Mouse (Mus musculus) lung, postnatal 36 days (tissue): Measurements from ENCODE around the gene Gm10128.
"Not testable (repeated sequence)": the region's sequence is repeated elsewhere in the genome, so short reads cannot be mapped to it uniquely, and the experiment has no call there.

Source experiments
- DNase-seq: peaks from one replicate; pipeline ENCODE4 v3.0.0; 2022; ENCODE audit warnings: mixed read lengths

Gene Gm10128

DNA sequence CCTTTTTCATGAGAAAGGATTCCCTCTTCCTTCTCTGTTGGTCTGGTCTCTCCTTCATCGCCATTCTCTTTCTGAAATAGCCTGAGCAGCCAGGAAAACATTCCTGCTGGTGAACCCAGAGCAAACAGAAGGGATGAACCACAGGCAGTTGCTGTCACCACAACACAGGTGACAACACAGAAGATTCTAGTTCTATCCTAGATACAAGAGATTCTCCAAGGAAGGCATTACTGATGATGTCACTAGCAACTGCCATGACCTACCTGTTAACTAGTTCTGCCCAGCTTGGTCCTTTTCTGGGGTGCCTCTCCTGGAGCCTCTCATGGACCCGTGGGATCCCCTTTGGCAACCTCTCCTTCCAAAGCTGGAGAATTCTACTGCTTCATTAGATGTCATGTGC lies at the start of gene Gm10128:
Gene Gm10128 (minus strand): TSS at position 101 of the 400 bp plus-strand sequence.
- DNase-seq = not testable (repeated sequence)

DNA sequence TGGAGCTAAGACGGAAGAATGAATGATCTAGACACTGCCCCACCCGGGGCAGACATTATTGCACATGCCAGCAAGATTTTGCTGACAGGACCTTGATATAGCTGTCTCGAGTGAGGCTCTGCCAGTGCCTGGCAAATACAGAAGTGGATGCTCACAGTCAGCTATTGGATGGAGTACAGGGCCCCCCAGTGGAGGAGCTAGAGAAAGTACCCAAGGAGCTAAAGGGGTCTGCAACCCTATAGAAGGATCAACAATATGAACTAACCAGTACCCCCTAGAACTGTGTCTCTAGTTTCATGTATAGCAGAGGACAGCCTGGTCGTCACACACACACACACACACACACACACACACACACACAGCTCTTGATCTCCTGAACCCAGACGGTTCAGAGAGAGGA lies 37.4 kb upstream of the Gm10128 start:
- not testable (repeated sequence) for DNase-seq

DNA sequence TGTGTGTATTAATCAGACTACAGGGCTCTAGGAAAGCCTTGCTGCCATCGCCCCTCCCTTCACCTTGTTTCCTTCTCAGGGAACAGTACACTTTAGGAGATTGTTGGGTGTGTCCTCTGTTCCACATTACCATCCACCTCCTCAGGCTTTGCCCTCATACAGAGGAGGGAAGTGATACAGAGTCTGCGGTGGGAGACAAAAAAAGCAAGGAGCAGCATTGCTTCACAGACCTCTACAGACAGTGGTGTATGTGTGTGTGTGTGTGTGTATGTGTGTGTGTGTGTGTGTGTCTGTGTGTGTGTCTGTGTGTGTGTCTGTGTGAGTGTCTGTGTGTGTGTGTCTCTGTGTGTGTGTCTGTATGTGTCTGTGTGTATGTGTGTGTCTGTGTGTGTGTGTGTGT lies 18.7 kb upstream of the Gm10128 start:
- not testable (repeated sequence) for DNase-seq

DNA sequence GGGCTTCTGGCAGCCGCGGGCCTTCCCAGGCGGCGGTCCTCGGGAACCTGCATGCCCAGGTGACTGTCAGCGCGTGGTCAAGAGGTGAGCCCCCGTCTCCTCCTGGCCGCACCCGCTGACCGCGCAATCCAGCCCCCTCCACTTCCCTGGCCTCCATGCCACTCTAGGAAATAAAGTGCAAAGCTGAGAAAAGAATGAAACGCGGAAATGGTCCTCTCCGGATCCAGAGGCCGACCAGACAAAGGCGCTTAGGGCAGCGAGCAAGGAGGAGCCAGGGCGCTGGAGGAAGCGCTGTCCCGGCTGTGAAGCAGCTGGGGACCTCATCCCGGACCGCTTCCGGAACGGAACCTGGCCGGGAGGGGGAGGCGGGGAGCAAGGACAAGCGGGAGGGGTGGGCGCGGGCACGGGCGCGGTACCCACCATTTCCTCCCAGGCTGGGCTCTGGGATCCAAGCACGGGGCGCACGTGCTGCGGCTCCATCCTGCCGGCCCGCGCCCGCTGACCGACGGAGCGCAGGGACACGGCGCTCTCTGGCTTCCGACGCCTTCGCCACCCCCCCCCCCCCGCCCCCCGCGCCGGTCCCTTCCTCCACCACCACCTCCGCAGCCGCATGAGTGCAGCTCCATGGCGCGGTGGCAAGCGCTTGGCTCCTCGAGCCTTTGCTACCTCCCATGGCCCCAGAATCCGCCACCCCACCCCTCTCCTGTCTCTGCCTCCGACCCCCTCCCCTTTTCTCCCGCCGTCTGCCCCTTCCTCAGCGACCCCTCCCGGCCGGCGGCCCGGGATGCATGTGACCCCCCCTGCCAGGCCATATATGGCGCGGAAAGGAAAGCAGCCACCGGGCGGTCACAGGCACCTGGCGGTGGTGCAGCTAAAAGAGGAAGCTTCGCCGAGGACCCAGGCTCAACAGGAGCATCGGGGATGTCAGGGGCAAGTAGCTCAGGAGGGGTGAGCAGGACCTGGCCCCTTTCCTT lies 14.6 kb upstream of the Gm10128 start:
- not testable (repeated sequence) for DNase-seq

DNA sequence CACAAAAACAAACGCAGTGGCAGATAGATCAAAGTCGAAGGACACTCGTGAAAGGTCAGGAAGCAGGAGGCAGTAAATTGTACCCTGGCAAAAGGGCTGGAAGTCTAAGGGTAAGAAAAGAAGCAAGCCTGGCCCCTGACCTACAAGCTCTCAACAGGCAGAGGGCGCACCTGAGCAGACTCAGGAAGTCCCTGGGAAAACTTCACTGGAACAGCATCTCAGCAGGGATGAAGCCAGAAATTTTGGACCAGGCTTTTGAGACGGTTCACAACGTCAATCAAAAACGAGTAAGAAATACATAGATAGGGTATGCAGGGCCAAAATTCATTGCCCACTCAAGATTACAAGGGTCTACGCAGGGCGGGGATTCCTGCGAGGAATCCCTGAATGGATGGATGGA lies 13.7 kb upstream of the Gm10128 start:
- not testable (repeated sequence) for DNase-seq

DNA sequence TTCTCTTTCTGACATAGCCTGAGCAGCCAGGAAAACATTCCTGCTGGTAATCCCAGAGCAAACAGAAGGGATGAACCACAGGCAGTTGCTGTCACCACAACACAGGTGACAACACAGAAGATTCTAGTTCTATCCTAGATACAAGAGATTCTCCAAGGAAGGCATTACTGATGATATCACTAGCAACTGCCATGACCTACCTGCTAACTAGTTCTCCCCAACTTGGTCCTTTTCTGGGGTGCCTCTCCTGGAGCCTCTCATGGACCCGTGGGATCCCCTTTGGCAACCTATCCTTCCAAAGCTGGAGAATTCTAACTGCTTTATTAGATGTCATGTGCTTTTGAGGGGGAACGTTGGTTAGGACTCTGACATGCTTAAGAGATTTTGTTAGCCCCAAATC lies 48.3 kb downstream of the Gm10128 start, which contains the start of gene Gm10338:
Gene Gm10338 (minus strand): TSS at position 101 of the 400 bp plus-strand sequence.
- not testable (repeated sequence) for DNase-seq
